In the genomic region with DNA sequence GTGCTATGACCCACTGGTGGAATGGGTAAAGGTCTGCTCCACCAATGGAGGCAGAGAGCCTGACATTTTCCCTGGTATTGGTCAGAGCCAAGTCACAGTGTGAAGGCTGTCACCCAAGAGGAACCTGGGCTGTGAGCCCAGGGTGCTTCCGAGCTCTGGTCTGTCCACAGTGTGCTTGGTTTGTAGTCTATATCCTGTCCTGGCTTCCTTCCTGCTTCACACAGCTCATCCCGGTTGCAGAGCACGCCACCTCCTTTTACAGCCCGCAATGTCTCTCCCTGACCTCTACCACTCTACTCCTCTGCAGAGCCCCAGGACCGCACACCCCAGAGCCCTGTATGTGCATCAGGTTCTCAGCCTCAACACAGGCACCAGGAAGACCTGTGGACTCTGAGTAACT, we compare ENCODE assay signal across 11 mouse cellular contexts.
A peak's percentile ranks its signal among the peaks of the same experiment; 100 is the strongest.
DNase-seq lines count a peak whose midpoint lies in the region; ATAC-seq and TF ChIP-seq lines count a peak whose summit lies in the region.
"Had no signal": no experiment of that assay in that cellular context is flagged by ENCODE, and none has a peak within 500 bp of the region (broad histone marks: within the 10 kb centered on the region; RNA-seq: fewer than 3 reads in every experiment).

No protein-coding gene starts in this region.

- H3K4me1 ChIP-seq in cerebellum, adult 2 months (ENCODE audit: control insufficient read depth, insufficient read depth, low read length): peaks cover 20% of the 10 kb centered on the region
- H3K4me1 ChIP-seq in heart, postnatal 0 days (ENCODE audit: control insufficient read depth, insufficient read depth): 0 out of 2 replicates have a peak, but pooled peaks cover 15% of the 10 kb centered on the region
- H3K4me1 ChIP-seq in lung, embryonic 16.5 days (replicated peaks; ENCODE audit: control insufficient read depth, insufficient read depth, low read length): peaks cover 3% of the 10 kb centered on the region; the same call in 1 of the 2 replicates
- no peaks in the 10 kb centered on the region for H3K4me1 ChIP-seq in forebrain, embryonic 14.5 days (ENCODE audit: control insufficient read depth, insufficient read depth, low read length)

- no peak for TF ChIP-seq POLR2A in cerebellum, adult 2 months (IDR thresholded peaks at IDR 0.05; ENCODE audit: borderline replicate concordance, insufficient read depth, low read length)

- peak; percentile 26 to 33 for DNase-seq in cerebellum, adult 18-20 months
- no peak for DNase-seq in cerebellum, postnatal 10 days
- DNase-seq in cerebellum, adult 2 months: peak; percentile 24 to 73
- peak; percentile 50 for DNase-seq in heart, postnatal 0 days (ENCODE audit: low spot score)
- DNase-seq in layer of hippocampus, postnatal 25 days (ENCODE audit: extremely low spot score in 1 of 2, low spot score in 1 of 2): no peak
- no peak for DNase-seq in forebrain, embryonic 14.5 days (ENCODE audit: low spot score)

- no peaks in the 10 kb centered on the region for H3K36me3 ChIP-seq in heart, postnatal 0 days (replicated peaks; ENCODE audit: control insufficient read depth, insufficient read depth, low read length)
- no peaks in the 10 kb centered on the region for H3K36me3 ChIP-seq in lung, embryonic 16.5 days (ENCODE audit: control insufficient read depth, insufficient read depth, low read length)
- H3K36me3 ChIP-seq in forebrain, embryonic 14.5 days (ENCODE audit: control insufficient read depth, insufficient read depth, low read length): no peaks in the 10 kb centered on the region
- H3K36me3 ChIP-seq: embryonic facial prominence, embryonic 13.5 days; neural tube, embryonic 13.5 days had no signal

- WGBS in cerebellum, adult 2 months: 19% methylated on average over 5 of the region's 5 CpGs
- 58% methylated on average over 5 of the region's 5 CpGs for whole genome bisulfite sequencing in heart, postnatal 0 days
- 61% methylated on average over 5 of the region's 5 CpGs for WGBS in lung, embryonic 16.5 days
- 89% methylated on average over 5 of the region's 5 CpGs for WGBS in forebrain, embryonic 14.5 days

- no peak overlapping the region for H3K27ac ChIP-seq in cerebellum, adult 2 months (ENCODE audit: insufficient read depth, low read length)
- H3K27ac ChIP-seq in heart, postnatal 0 days (ENCODE audit: low read depth): no peak overlapping the region; the same call in 1 of the 2 replicates
- H3K27ac ChIP-seq in lung, embryonic 16.5 days (ENCODE audit: low read length): no peak overlapping the region
- no peak overlapping the region for H3K27ac ChIP-seq in forebrain, embryonic 14.5 days (ENCODE audit: low read depth, low read length)
- H3K27ac ChIP-seq: embryonic facial prominence, embryonic 13.5 days; macrophage; neural tube, embryonic 13.5 days had no signal

- no peak for TF ChIP-seq EP300 in heart, postnatal 0 days (IDR thresholded peaks at IDR 0.05; ENCODE audit: low read depth)

- no peak overlapping the region for H3K9ac ChIP-seq in heart, postnatal 0 days (replicated peaks; ENCODE audit: low read depth, low read length)
- no peak overlapping the region for H3K9ac ChIP-seq in lung, embryonic 16.5 days (ENCODE audit: low read length)
- H3K9ac ChIP-seq in forebrain, embryonic 14.5 days (ENCODE audit: low read length): no peak overlapping the region
- H3K9ac ChIP-seq: embryonic facial prominence, embryonic 13.5 days; neural tube, embryonic 13.5 days had no signal

- H3K4me3 ChIP-seq in cerebellum, adult 2 months (replicated peaks; ENCODE audit: insufficient read depth, low read depth, low read length): no peak overlapping the region
- no peak overlapping the region for H3K4me3 ChIP-seq in heart, postnatal 0 days (ENCODE audit: low read depth, low read length)
- no peak overlapping the region for H3K4me3 ChIP-seq in lung, embryonic 16.5 days (ENCODE audit: low read length)
- H3K4me3 ChIP-seq in forebrain, embryonic 14.5 days (ENCODE audit: low read depth, low read length): no peak overlapping the region
- H3K4me3 ChIP-seq: embryonic facial prominence, embryonic 13.5 days; neural tube, embryonic 13.5 days had no signal

- H3K27me3 ChIP-seq in cerebellum, adult 2 months (ENCODE audit: control insufficient read depth, insufficient read depth, low read length): no peaks in the 10 kb centered on the region
- H3K27me3 ChIP-seq in heart, postnatal 0 days (ENCODE audit: control insufficient read depth, insufficient read depth, low read length): no peaks in the 10 kb centered on the region
- H3K27me3 ChIP-seq in lung, embryonic 16.5 days (ENCODE audit: control insufficient read depth, insufficient read depth, low read depth, low read length): no peaks in the 10 kb centered on the region
- H3K27me3 ChIP-seq in forebrain, embryonic 14.5 days (replicated peaks; ENCODE audit: control insufficient read depth, insufficient read depth, low read length): no peaks in the 10 kb centered on the region
- H3K27me3 ChIP-seq: embryonic facial prominence, embryonic 13.5 days; neural tube, embryonic 13.5 days had no signal

- ATAC-seq in heart, postnatal 0 days (ENCODE audit: insufficient read depth, low read depth): peak; percentile 53
- ATAC-seq in lung, embryonic 16.5 days (ENCODE audit: low read depth): peak; percentile 80
- no peak for ATAC-seq in forebrain, embryonic 14.5 days
- ATAC-seq in erythroblast, adult 5-6 weeks (replicated peaks; ENCODE audit: low FRiP score, poor library complexity, severe bottlenecking): no peak

- H3K9me3 ChIP-seq in heart, postnatal 0 days (replicated peaks; ENCODE audit: control insufficient read depth, low read length): no peaks in the 10 kb centered on the region
- H3K9me3 ChIP-seq in lung, embryonic 16.5 days (ENCODE audit: control insufficient read depth, low read length): no peaks in the 10 kb centered on the region
- no peaks in the 10 kb centered on the region for H3K9me3 ChIP-seq in forebrain, embryonic 14.5 days (replicated peaks; ENCODE audit: control insufficient read depth, low read length)
- H3K9me3 ChIP-seq: embryonic facial prominence, embryonic 13.5 days; neural tube, embryonic 13.5 days had no signal

- H3K4me2 ChIP-seq in heart, postnatal 0 days (ENCODE audit: low read depth, low read length): no peak overlapping the region
- H3K4me2 ChIP-seq in lung, embryonic 16.5 days (ENCODE audit: low read depth, low read length): no peak overlapping the region
- H3K4me2 ChIP-seq in forebrain, embryonic 14.5 days (ENCODE audit: low read length): no peak overlapping the region
- H3K4me2 ChIP-seq: embryonic facial prominence, embryonic 13.5 days; neural tube, embryonic 13.5 days had no signal

- no peak for TF ChIP-seq CTCF in cerebellum, adult 2 months (IDR thresholded peaks at IDR 0.05; ENCODE audit: borderline replicate concordance, insufficient read depth, low read depth, low read length)
- no peak for TF ChIP-seq CTCF in heart, postnatal 0 days (IDR thresholded peaks at IDR 0.05; ENCODE audit: low read depth)

Comparison
In these comparisons a context has a peak if more than half of its experiments do, and no peak if none do; other contexts are left out.
1. DNase-seq: peak in cerebellum, adult 18-20 months (2 of 2), cerebellum, adult 2 months (2 of 2) and heart, postnatal 0 days (single experiment); none in cerebellum, postnatal 10 days (0 of 2), layer of hippocampus, postnatal 25 days (0 of 2) and forebrain, embryonic 14.5 days (single experiment).
2. ATAC-seq: peak in heart, postnatal 0 days (single experiment) and lung, embryonic 16.5 days (single experiment); none in forebrain, embryonic 14.5 days (single experiment) and erythroblast, adult 5-6 weeks (single experiment).